Mouse (Mus musculus) heart, postnatal 0 days (tissue): ENCODE data around the gene Mark2.

Experiments used
- CTCF ChIP-seq: IDR thresholded peaks from 2 replicates; pipeline ENCODE4 v1.5.1; 2016; ENCODE audit warnings: antibody characterized with exemption, control low read depth, low read depth
- EP300 ChIP-seq: IDR thresholded peaks from 2 replicates; pipeline ENCODE4 v1.6.1; 2016; ENCODE audit warnings: antibody characterized with exemption, low read depth

GRCm38 (mm10) chr19:7386042-7386441 lies 44.4 kb upstream of the Mark2 start:
- TF ChIP-seq CTCF (no peak), EP300 (no peak)
